Mouse (Mus musculus): ENCODE data around the gene Mrps34.

- TF ChIP-seq CTCF (IDR thresholded peaks at IDR 0.05; ENCODE audit: insufficient read depth, low read length) (no peak), POLR2A (IDR thresholded peaks at IDR 0.05; ENCODE audit: borderline replicate concordance, extremely low read depth, low read depth, low read length) (no peak)
Measured at GRCm38 (mm10) chr17:24923246-24923645, 28.3 kb downstream of the Mrps34 start.
